Mouse (Mus musculus): ENCODE measurements around the gene Arrdc2. TPM values are rescaled to one million over a fixed set of nuclear protein-coding genes. Genes with fewer than 3 reads are reported as not detected.

Gene Arrdc2
- polyA plus RNA-seq, 1 experiment from 2014 or later: 6.5 TPM

DNA sequence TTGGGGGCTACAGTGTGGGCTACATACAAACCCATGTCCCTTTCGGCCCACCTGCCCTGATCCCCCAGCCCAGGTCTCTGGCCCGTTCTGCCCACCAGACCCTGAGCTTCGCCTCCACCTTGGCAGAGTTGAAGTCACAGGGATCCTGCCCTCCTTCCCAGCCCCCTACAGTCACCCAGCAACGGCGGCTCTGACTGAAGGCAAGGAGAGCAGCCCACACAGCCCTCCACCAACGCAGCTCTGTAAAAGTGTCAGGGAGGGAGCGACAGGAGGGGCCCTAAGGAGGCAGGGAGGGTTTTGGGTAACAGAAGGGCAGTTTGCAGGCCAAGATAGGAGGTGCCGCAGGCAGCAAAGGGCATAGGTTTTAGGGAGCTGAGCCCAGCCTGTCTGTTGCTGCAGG, 48.7 kb downstream of the Arrdc2 start:
- 55% methylated on average over 8 of the region's 8 CpGs for WGBS
- Histone ChIP-seq H3K27me3 (replicated peaks) (no peaks in the 10 kb centered on the region), H3K9ac (no peak overlapping the region), H3K4me1 (peaks cover 31% of the 10 kb centered on the region), H3K9me3 (no peaks in the 10 kb centered on the region), H3K36me3 (peaks cover 24% of the 10 kb centered on the region), H3K27ac (peak overlapping the region; percentile 65; the same call in 1 of the 2 replicates), H3K4me2 (peak overlapping the region; percentile 96), H3K4me3 (replicated peaks) (peak overlapping the region; percentile 75)
- ATAC-seq (ENCODE audit: insufficient read depth, low FRiP score, low read depth): no peak

GRCm38 (mm10) chr8:70789046-70789445, 50.5 kb downstream of the Arrdc2 start:
- Histone ChIP-seq H3K4me3 (replicated peaks) (no peak overlapping the region), H3K4me1 (peaks cover 31% of the 10 kb centered on the region), H3K4me2 (no peak overlapping the region), H3K27me3 (replicated peaks) (no peaks in the 10 kb centered on the region), H3K36me3 (peaks cover 36% of the 10 kb centered on the region), H3K9ac (no peak overlapping the region), H3K9me3 (no peaks in the 10 kb centered on the region), H3K27ac (no peak overlapping the region)
- 82% methylated on average over 10 of the region's 10 CpGs for WGBS
- no peak for ATAC-seq (ENCODE audit: insufficient read depth, low FRiP score, low read depth)

DNA sequence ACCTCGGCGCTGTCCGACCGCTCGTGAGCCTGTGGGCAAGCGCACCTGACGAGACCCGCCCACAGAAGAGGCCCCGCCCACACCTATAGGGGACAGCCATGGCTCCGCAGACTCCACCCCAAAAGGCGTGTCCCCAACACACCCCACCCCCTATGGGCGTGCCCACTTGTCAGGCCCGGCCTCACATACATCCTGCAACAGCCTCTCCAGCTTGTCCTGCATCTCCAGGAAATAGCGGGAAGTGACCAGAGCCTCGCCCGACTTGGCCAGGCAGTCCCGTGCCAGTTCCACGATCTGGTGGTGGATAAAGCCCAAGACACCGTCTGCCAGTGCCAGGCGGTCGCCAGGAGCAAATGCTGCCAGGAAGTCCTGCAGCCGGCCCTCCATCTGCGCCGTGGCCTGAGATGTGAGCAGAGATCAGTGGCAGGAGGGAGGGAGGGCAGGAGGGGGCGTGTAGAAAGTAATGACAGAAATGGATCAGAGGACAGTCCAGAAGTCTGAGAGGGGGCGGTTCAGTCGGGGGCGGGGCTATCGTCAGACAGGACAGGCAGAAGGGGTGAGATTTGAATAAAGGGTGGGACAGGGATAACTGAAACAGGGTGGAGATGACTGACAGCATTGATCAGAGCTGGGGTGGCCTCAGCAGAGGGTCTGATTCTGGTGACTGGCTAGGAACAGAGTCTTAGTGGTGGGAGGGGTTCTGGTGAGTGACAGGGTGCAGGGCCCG, 51.4 kb downstream of the Arrdc2 start:
- H3K4me1 ChIP-seq: peaks cover 26% of the 10 kb centered on the region
- H3K36me3 ChIP-seq: peaks cover 46% of the 10 kb centered on the region
- no peaks in the 10 kb centered on the region for H3K9me3 ChIP-seq
- WGBS: 36% methylated on average over 30 of the region's 30 CpGs
- H3K27ac ChIP-seq: no peak overlapping the region
- ATAC-seq (ENCODE audit: insufficient read depth, low FRiP score, low read depth): 0 out of 2 replicates have a peak, but pooled peaks have one; percentile 14
- no peak overlapping the region for H3K9ac ChIP-seq
- H3K4me2 ChIP-seq: peak overlapping the region; percentile 5; the same call in 1 of the 2 replicates
- no peak overlapping the region for H3K4me3 ChIP-seq (replicated peaks)
- H3K27me3 ChIP-seq (replicated peaks): no peaks in the 10 kb centered on the region

DNA sequence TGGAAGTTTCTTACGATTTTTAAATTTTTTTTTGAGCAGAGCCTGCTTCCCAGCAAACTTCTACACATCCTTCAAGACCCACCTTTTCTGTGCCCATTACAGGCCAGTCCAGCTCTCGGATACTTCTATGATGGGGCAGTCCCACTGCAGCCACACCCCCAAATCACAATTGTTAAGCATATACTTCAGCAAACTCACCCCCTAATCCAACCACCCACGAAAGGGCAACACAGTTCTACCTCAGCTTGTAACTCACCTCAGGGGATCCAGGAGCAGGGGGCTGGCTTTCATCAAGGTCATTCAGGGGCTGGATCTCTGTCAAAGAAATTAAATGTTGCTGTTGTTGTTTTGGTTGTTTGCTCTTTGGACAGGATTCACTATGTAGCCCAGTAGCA, 52.5 kb downstream of the Arrdc2 start:
- Histone ChIP-seq H3K4me3 (replicated peaks) (no peak overlapping the region), H3K27ac (no peak overlapping the region), H3K9me3 (no peaks in the 10 kb centered on the region), H3K36me3 (peaks cover 49% of the 10 kb centered on the region), H3K4me1 (peaks cover 20% of the 10 kb centered on the region), H3K9ac (no peak overlapping the region), H3K4me2 (no peak overlapping the region), H3K27me3 (replicated peaks) (no peaks in the 10 kb centered on the region)
- 88% methylated on average over 3 of the region's 3 CpGs for WGBS
- no peak for ATAC-seq (ENCODE audit: insufficient read depth, low FRiP score, low read depth)

DNA sequence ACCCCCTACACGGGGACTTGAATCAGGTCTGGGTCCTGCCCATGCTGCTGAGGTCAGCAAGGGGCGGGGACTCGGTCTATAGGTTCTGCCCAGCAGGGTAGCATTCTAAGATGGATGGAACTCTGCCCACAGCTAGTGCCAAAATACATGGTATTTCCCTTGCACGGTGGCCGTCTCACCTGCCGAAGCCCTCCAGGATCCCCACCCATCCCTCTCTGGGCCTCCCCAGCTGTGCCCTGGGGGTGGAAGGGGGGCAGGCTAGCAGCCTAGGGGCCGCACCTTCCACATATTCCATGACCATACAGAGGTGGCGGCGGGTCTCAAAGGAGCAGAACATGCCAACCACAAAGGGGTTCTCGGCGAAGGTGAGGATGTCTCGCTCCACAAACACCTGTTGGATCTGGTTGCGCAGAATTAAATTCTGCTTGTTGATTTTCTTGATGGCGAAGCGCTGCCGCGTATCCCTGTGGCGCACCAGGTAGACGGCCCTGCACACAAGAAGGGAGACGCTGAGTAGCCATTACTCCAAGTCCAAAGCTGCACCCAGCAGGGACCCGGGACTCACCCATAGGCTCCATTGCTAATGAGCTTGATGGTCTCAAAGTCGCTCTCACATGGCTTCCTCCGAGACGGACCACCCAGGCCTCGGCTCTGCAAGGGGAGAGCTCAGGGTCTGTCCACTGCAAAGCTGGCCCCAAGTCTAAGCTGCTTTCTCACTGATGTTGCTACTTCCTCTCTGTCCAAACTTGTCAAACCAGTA, 53.0 kb downstream of the Arrdc2 start:
- Histone ChIP-seq H3K27me3 (replicated peaks) (no peaks in the 10 kb centered on the region), H3K9ac (no peak overlapping the region), H3K4me2 (no peak overlapping the region), H3K27ac (no peak overlapping the region), H3K4me3 (replicated peaks) (no peak overlapping the region), H3K4me1 (peaks cover 14% of the 10 kb centered on the region), H3K36me3 (peaks cover 53% of the 10 kb centered on the region), H3K9me3 (no peaks in the 10 kb centered on the region)
- ATAC-seq (ENCODE audit: insufficient read depth, low FRiP score, low read depth): no peak
- 86% methylated on average over 25 of the region's 25 CpGs for WGBS

Small RNA genes lying within 50 kb of the gene (microRNA-seq; reads per million reads assigned to microRNA genes)
- not detected for gene Mir7240

Other genes starting within 250 kb of the Arrdc2 start
- gene Isyna1, start 245.3 kb downstream of the Arrdc2 start, polyA plus RNA-seq (2015; fragmentation: Nextera tagmentation; extraction: Ambion mirVana): 127 and 133 TPM in 2 replicates
- gene Ssbp4, start 230.8 kb downstream of the Arrdc2 start, polyA plus RNA-seq (2015; fragmentation: Nextera tagmentation; extraction: Ambion mirVana): 104 and 117 TPM in 2 replicates
- gene Lrrc25, start 223.6 kb downstream of the Arrdc2 start, polyA plus RNA-seq (2015; fragmentation: Nextera tagmentation; extraction: Ambion mirVana): 3.7 and 3.9 TPM in 2 replicates
- gene Gdf15, start 207.3 kb downstream of the Arrdc2 start, polyA plus RNA-seq (2015; fragmentation: Nextera tagmentation; extraction: Ambion mirVana): 0.95 and 1.4 TPM in 2 replicates
- gene Pgpep1, start 179.3 kb downstream of the Arrdc2 start, polyA plus RNA-seq (2015; fragmentation: Nextera tagmentation; extraction: Ambion mirVana): 49.9 and 57.9 TPM in 2 replicates
- 271 and 297 TPM in 2 replicates for gene Lsm4, start 166.5 kb downstream of the Arrdc2 start, polyA plus RNA-seq (2015; fragmentation: Nextera tagmentation; extraction: Ambion mirVana)
- 84.4 and 84.6 TPM in 2 replicates for gene Jund, start 140.8 kb downstream of the Arrdc2 start, polyA plus RNA-seq (2015; fragmentation: Nextera tagmentation; extraction: Ambion mirVana)
- 0.04 TPM in 1 of 2 replicates, not detected in the other for gene Iqcn, start 136.3 kb downstream of the Arrdc2 start, polyA plus RNA-seq (2015; fragmentation: Nextera tagmentation; extraction: Ambion mirVana)
- gene Gm3336, start 121.2 kb downstream of the Arrdc2 start, polyA plus RNA-seq (2015; fragmentation: Nextera tagmentation; extraction: Ambion mirVana): 1.1 and 1.9 TPM in 2 replicates
- gene Pde4c, start 116.0 kb downstream of the Arrdc2 start, polyA plus RNA-seq (2015; fragmentation: Nextera tagmentation; extraction: Ambion mirVana): 0.45 and 0.50 TPM in 2 replicates
- gene Rab3a, start 85.0 kb downstream of the Arrdc2 start, polyA plus RNA-seq (2015; fragmentation: Nextera tagmentation; extraction: Ambion mirVana): 20.9 and 24.0 TPM in 2 replicates
- gene Mpv17l2, start 78.8 kb downstream of the Arrdc2 start, polyA plus RNA-seq (2015; fragmentation: Nextera tagmentation; extraction: Ambion mirVana): 44.4 and 51.3 TPM in 2 replicates
- gene Pik3r2, start 63.0 kb downstream of the Arrdc2 start, polyA plus RNA-seq (2015; fragmentation: Nextera tagmentation; extraction: Ambion mirVana): 58.1 and 58.4 TPM in 2 replicates
- gene Mast3, start 34.7 kb downstream of the Arrdc2 start, polyA plus RNA-seq (2015; fragmentation: Nextera tagmentation; extraction: Ambion mirVana): 13.3 and 16.5 TPM in 2 replicates
- 0.26 and 0.43 TPM in 2 replicates for gene Il12rb1, start 31.3 kb downstream of the Arrdc2 start, polyA plus RNA-seq (2015; fragmentation: Nextera tagmentation; extraction: Ambion mirVana)
- gene Kcnn1, start 23.5 kb upstream of the Arrdc2 start, polyA plus RNA-seq (2015; fragmentation: Nextera tagmentation; extraction: Ambion mirVana): 1.5 and 2.1 TPM in 2 replicates
- 90.9 and 91.3 TPM in 2 replicates for gene Ccdc124, start 34.2 kb upstream of the Arrdc2 start, polyA plus RNA-seq (2015; fragmentation: Nextera tagmentation; extraction: Ambion mirVana)
- gene Slc5a5, start 53.0 kb upstream of the Arrdc2 start, polyA plus RNA-seq (2015; fragmentation: Nextera tagmentation; extraction: Ambion mirVana): 4.1 and 6.0 TPM in 2 replicates
- gene Rpl18a, start 57.7 kb upstream of the Arrdc2 start, polyA plus RNA-seq (2015; fragmentation: Nextera tagmentation; extraction: Ambion mirVana): 3,920 and 3,932 TPM in 2 replicates
- 39.5 and 44.7 TPM in 2 replicates for gene Map1s, start 66.2 kb upstream of the Arrdc2 start, polyA plus RNA-seq (2015; fragmentation: Nextera tagmentation; extraction: Ambion mirVana)

Measured in stomach, embryonic 15.5 days (tissue).